Mouse (Mus musculus): ENCODE measurements at regions not wholly inside any gene's neighbourhood (a gene's known extent, or its start where the extent isn't known, plus 50 kb on each side); places are given as distances from the start of the nearest gene placed in this dataset.
"Not testable (repeated sequence)": the region's sequence is repeated elsewhere in the genome, so short reads cannot be mapped to it uniquely, and the experiment has no call there.

GRCm38 (mm10) chr6:103809986-103810341, 299.6 kb downstream of the Chl1 start:
- no peak for DNase-seq

DNA sequence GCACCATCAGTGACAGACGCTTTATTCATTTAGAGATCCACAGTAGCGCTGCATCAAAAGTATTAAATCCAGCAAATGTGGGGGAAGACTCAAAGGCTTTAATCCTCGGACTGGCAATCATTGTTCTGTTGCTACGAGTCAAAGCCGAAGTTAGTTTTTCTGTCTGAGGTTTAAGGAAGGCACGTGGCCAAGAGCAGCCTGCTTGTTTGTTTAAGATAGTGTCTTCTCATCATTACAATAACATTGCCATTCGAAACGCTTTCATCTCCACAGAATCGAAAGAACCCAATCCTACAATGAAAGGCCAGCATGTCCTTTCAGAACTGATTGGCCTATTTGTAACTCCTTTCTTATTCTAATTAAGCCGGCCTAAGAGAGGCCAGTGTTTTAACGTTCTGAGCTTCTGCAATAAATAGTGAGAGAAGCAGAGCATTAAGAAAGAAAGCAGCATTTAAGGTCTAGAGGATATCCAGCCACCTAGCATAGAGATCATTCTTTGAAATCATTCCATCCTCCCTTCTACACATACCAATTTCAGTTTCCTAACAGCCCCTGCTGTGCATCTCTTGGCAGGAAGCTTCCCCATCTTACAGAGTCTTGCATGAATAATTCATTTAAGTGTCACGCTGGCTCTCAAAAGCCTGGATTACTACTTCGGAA, 300.1 kb downstream of the Chl1 start:
- DNase-seq = peak; percentile 37

- DNase-seq = not testable (repeated sequence)
Measured at GRCm38 (mm10) chr6:103816396-103816795, 306.0 kb downstream of the Chl1 start.

DNA sequence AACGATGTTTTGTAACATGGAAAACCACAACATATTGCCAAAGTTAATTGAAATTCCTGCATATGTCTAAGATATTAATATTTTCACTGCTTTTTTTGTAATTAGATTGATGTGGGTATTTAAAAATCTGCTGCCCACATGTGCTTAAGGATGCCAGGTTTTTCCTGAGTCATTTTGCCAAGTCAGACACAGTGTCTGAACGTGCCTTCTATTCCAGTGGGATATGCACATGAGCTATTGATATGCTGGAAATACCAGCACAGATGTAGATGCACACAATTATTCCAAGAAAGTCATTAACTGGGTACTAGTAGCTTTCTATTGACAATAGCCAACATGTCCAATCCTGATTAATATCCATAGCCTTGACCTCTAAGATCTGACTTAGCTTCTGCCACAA, 315.7 kb downstream of the Chl1 start:
- DNase-seq = no peak

GRCm38 (mm10) chr6:103827623-103828022, 317.2 kb downstream of the Chl1 start:
- no peak for DNase-seq

- DNase-seq = no peak
Measured at GRCm38 (mm10) chr6:103828866-103829265, 318.5 kb downstream of the Chl1 start.

- no peak for DNase-seq
Measured at GRCm38 (mm10) chr6:103832301-103832700, 321.9 kb downstream of the Chl1 start.

DNA sequence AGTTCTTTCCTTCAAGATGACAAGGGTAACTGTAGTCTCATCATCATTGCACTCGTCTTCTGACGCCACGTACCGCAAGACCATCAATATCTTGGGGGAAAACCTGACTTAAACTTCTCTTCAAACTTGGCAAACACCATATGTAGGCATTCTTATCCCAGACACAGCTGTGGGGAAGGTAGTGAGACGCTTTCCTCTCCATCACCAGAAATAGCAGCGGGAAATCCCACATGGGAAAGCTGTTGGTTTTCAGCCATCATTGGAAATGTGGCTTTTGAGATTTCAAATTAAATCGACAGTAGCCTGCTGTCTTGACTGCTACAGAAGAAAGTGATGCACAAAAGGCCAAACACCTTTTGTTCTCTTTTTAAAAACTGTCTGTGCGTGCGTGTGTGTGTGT, 322.4 kb downstream of the Chl1 start:
- DNase-seq = no peak

- peak; percentile 11 for DNase-seq
Measured at GRCm38 (mm10) chr6:103833501-103834132, 323.2 kb downstream of the Chl1 start.

GRCm38 (mm10) chr6:103834726-103835229, 324.4 kb downstream of the Chl1 start:
- DNase-seq = no peak

- DNase-seq = no peak
Measured at GRCm38 (mm10) chr6:103859787-103860186, 349.4 kb downstream of the Chl1 start.

DNA sequence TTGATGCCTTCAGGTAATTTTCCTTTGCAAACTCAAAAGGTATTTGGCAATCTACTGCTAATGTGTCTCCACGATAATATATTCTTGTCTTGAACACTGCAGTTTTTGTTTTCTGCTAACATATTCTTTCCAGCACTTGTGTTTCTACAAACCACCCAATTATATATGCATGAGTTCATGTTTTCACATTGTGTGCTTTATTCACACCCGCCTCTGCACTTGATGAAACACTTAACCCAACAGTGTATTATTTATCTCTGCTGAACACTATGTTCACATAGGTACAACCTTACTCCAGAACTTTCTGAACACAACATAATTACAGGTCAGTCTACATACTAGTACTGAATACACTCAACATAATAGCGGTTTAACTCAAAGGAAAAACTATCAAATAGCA, 383.1 kb downstream of the Chl1 start:
- DNase-seq = no peak

GRCm38 (mm10) chr6:103924504-103924903, 414.1 kb downstream of the Chl1 start:
- no peak for DNase-seq

- DNase-seq = no peak
Measured at GRCm38 (mm10) chr6:103927094-103927493, 416.7 kb downstream of the Chl1 start.

- no peak for DNase-seq
Measured at GRCm38 (mm10) chr6:103940345-103940744, 430.0 kb downstream of the Chl1 start.

GRCm38 (mm10) chr6:103944361-103944760, 434.0 kb downstream of the Chl1 start:
- peak; percentile 17 for DNase-seq

GRCm38 (mm10) chr6:103947474-103947873, 437.1 kb downstream of the Chl1 start:
- no peak for DNase-seq

- DNase-seq = no peak
Measured at GRCm38 (mm10) chr6:103953134-103953771, 442.9 kb downstream of the Chl1 start.

- DNase-seq = peak; percentile 71
Measured at GRCm38 (mm10) chr6:103959002-103959401, 448.6 kb downstream of the Chl1 start.

DNA sequence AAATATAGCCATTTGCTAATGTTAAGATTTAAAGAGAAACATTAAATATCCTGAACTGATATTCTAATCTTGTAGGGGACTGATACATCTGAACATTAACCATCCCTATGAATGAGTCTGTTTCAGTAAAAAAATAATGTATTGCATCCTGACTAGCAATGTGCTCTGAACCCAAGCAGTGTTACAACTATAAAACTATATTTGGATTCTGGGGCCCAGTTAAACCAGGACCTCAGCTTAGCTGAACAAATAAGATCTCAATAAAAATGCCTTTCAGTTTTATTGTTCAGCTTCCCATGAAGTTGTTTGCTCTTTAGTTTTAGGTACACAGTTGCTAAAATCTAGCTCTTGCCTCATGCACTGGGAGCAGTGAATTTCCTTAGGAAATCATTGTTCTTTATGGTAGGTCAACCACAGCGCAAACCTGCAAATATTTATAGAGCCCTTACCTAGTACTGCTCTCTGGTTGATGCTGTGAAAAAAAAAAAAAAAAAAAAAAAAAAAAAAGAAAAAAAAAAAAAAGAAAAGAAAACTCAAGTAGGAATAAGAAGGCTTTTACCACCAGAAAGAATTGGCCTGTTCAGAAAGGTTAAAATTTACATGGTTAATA, 457.5 kb downstream of the Chl1 start:
- DNase-seq = no peak

DNA sequence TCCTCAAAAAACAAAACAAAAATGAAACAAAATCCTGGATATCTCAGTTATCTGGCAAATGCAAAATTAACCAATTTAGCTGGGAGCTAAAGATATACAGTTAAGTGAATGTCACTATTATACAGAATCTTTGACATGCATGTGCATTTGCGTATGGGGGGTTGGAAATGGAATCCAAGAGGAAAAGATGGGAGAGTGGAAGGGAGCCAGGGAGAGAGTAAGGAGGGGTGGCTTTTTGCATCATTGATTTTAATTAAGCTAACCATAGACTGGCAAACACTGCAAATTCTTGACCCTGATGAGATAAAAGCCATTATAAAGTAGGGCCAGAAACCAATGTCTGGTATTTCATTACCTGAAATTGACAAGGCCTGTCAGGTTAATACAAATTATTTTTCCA, 488.8 kb downstream of the Chl1 start:
- DNase-seq = no peak

DNA sequence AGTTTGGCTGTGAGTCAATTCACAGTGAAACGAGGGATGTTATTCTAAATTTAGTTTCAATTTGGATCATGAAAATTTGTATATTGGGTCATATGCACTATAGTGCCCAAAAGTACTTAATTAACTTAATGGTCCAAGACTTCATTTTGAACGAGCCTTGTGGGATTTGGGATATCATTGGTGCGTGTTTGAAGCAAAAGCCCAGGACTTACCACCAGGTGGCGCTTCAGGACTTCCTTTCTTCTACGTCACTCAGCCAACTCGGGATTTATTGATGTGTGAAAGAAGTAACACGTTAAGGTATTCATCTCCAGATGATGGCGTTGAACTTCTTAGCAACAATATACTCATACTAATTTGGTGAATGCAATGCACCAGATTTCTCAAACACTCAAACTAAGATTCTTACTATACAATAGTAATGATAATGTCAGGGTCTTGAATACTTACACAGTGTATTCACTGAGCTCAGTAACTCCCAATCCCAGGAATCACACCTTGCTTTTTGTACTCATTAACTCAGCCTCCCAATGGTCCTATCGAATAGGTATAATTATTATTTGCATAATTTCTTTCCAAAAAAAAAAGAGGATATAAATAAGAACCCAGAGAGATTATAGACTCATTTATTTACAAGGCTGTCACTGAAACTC, 464.0 kb upstream of the Cntn6 start:
- DNase-seq = peak; percentile 63

DNA sequence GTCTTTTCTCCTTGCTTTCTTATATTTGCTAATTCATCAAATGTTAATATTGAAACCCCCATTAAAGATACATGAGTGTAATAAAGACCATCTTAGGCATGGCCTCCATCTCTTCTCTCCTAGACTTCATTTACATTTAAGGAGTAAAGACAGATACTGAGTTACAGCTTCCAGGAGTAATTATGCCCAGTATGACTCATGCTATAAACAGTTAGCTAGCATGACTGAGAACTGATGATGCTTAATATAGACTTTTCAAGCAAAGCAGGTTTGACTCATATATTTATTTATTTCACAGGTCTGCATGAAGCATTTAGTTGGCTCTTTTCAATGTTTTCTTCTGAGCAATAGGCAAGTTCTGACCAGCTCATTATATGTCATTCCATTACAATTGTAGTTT, 453.7 kb upstream of the Cntn6 start:
- DNase-seq = no peak

Data from layer of hippocampus, adult 9-11 months (tissue).